Mouse (Mus musculus): ENCODE results near the gene Slc25a40.

The Slc25a40 gene

DNA sequence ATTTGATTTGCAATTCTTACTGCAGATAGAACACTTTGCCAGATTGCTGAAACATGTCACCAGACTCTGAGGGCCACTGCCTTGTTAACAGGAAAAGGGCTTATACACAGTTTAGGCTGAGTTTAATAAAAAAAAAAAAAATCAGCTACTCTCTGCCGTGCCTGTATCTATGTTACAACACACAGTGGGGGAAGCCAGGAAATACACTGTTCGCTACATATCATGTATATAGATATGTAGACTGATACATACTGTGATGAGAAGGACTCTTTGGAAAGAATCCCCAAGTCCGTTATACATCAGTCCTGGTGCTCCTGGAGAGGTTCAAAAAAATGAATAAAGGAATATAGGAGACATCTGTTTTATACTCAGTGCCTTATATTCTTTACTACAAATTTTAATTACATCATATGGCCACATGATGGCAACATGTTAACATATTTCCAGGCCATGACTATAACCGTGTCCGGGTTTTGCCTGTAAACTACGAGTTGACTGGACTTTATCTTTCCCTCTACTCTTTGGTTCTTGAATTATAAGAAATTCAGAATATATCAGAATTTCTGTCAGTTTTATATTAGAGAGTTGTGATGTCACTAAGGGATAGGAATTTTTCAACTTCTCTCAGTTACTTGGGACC lies 66.9 kb downstream of the Slc25a40 start:
- no peak for DNase-seq (ENCODE audit: low spot score in 2 of 2)

- no peak for DNase-seq (ENCODE audit: low spot score in 2 of 2)
Measured at GRCm38 (mm10) chr5:8491778-8492177, 69.1 kb downstream of the Slc25a40 start.
